Mouse (Mus musculus) erythroid progenitor cell, adult 5-6 weeks (primary cell): Measurements from ENCODE around the gene Gm8356. TPM values are rescaled to one million over a fixed set of nuclear protein-coding genes. Genes with fewer than 3 reads are reported as not detected.
"Not testable (repeated sequence)": the region's sequence is repeated elsewhere in the genome, so short reads cannot be mapped to it uniquely, and the experiment has no call there.

Experiments
- ATAC-seq: replicated peaks from 2 replicates; pipeline ENCODE4 v1.8.0; 2016; ENCODE audit warnings: moderate number of reproducible peaks, mild to moderate bottlenecking, moderate TSS enrichment, inconsistent platforms; ENCODE audit not compliant: poor library complexity, low FRiP score, severe bottlenecking
- total RNA-seq, 2 experiments: library from RNA; stranded (forward) in 1 of 2; stranded (reverse) in 1 of 2; fragments of 150-400 nt in 1 of 2; fragments of 186-747, 209-891 nt in 1 of 2; gene quantifications; 2 replicates each; pipeline versions ENCODE4 v1.2.3 to v1.2.4; 2015 to 2017; ENCODE audit warnings: low replicate concordance in 2 of 2

The Gm8356 gene
- total RNA-seq (2015; ENCODE audit: low replicate concordance) (not detected in 2 replicates), total RNA-seq (2017; ENCODE audit: low replicate concordance) (not detected in 2 replicates)

GRCm38 (mm10) chr14:6537190-6537589 is at the start of gene Gm8356:
Gene Gm8356, minus strand, starts transcription at chr14:6537290.
- ATAC-seq: not testable (repeated sequence)

- not testable (repeated sequence) for ATAC-seq
Measured at GRCm38 (mm10) chr14:6486331-6486730, 50.8 kb downstream of the Gm8356 start.

DNA sequence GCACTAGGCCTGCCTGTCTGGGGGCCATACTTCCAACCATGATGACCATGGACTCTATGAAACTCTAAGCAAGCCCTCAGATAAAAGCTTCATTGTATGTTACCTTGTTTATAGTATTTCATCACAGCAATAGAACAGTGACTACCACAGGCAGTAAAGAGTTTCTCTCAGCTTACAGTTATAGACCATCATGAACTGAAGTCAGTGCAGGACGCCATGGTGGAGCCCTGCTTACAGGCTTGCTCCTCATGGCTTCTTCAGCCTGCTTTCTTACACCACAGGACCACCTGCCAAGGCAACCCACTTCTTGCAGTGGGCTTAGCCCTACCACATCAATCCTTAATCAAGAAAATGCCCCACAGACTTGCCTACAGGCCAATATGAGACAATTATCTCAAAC is 51.5 kb downstream of the Gm8356 start:
- not testable (repeated sequence) for ATAC-seq

- not testable (repeated sequence) for ATAC-seq
Measured at GRCm38 (mm10) chr14:6482126-6482525, 55.0 kb downstream of the Gm8356 start.

Other genes with a start within 250 kb of the Gm8356 start
- not detected in 2 replicates for gene Gm21103, start 232.4 kb downstream of the Gm8356 start, total RNA-seq (2015; ENCODE audit: low replicate concordance)
- gene Gm21103, start 232.4 kb downstream of the Gm8356 start, total RNA-seq (2017; ENCODE audit: low replicate concordance): not detected in 2 replicates
- gene Gm3618, start 193.6 kb downstream of the Gm8356 start, total RNA-seq (2015; ENCODE audit: low replicate concordance): not detected in 2 replicates
- gene Gm3618, start 193.6 kb downstream of the Gm8356 start, total RNA-seq (2017; ENCODE audit: low replicate concordance): not detected in 2 replicates
- not detected in 2 replicates for gene Gm16440, start 147.0 kb downstream of the Gm8356 start, total RNA-seq (2015; ENCODE audit: low replicate concordance)
- gene Gm16440, start 147.0 kb downstream of the Gm8356 start, total RNA-seq (2017; ENCODE audit: low replicate concordance): not detected in 2 replicates
- gene Gm3591, start 124.8 kb downstream of the Gm8356 start, total RNA-seq (2015; ENCODE audit: low replicate concordance): not detected in 2 replicates
- gene Gm3591, start 124.8 kb downstream of the Gm8356 start, total RNA-seq (2017; ENCODE audit: low replicate concordance): not detected in 2 replicates
- gene Gm3594, start 92.7 kb downstream of the Gm8356 start, total RNA-seq (2015; ENCODE audit: low replicate concordance): not detected in 2 replicates
- not detected in 2 replicates for gene Gm3594, start 92.7 kb downstream of the Gm8356 start, total RNA-seq (2017; ENCODE audit: low replicate concordance)
- not detected in 2 replicates for gene Gm3629, start 53.3 kb upstream of the Gm8356 start, total RNA-seq (2015; ENCODE audit: low replicate concordance)
- gene Gm3629, start 53.3 kb upstream of the Gm8356 start, total RNA-seq (2017; ENCODE audit: low replicate concordance): not detected in 2 replicates
- not detected in 2 replicates for gene Gm3460, start 85.1 kb upstream of the Gm8356 start, total RNA-seq (2015; ENCODE audit: low replicate concordance)
- gene Gm3460, start 85.1 kb upstream of the Gm8356 start, total RNA-seq (2017; ENCODE audit: low replicate concordance): not detected in 2 replicates
- gene Gm10251, start 146.9 kb upstream of the Gm8356 start, total RNA-seq (2015; ENCODE audit: low replicate concordance): not detected in 2 replicates
- not detected in 2 replicates for gene Gm10251, start 146.9 kb upstream of the Gm8356 start, total RNA-seq (2017; ENCODE audit: low replicate concordance)
- not detected in 2 replicates for gene Gm8050, start 183.0 kb upstream of the Gm8356 start, total RNA-seq (2015; ENCODE audit: low replicate concordance)
- gene Gm8050, start 183.0 kb upstream of the Gm8356 start, total RNA-seq (2017; ENCODE audit: low replicate concordance): not detected in 2 replicates
- gene Gm3636, start 205.0 kb upstream of the Gm8356 start, total RNA-seq (2015; ENCODE audit: low replicate concordance): not detected in 2 replicates
- not detected in 2 replicates for gene Gm3636, start 205.0 kb upstream of the Gm8356 start, total RNA-seq (2017; ENCODE audit: low replicate concordance)
- not detected in 2 replicates for gene Gm8362, start 237.1 kb upstream of the Gm8356 start, total RNA-seq (2015; ENCODE audit: low replicate concordance)
- not detected in 2 replicates for gene Gm8362, start 237.1 kb upstream of the Gm8356 start, total RNA-seq (2017; ENCODE audit: low replicate concordance)